Mouse (Mus musculus): Measurements from ENCODE around the gene Rheb.

DNA sequence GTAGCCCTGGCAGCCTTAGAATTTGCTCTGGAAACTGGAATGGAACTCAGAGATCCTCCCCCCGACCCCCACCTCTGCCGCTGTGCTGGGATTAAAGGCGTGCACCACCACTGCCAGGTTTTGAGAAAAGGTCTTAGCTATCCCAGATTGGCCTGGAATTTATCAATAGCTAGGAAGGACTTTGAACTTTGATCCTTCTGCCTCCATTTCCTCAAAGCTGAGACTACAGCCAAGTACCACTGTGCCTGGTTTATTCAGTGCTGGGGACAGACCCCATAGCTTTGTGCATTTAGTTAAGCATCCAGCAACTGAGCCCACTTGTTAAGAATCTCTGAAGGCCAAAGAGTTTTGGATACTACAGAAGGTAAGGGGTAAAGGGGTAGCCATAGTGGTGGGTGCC is 85.5 kb downstream of the Rheb start:
- TF ChIP-seq CTCF (conservative IDR thresholded peaks at IDR 0.05 in 1 of 2, IDR thresholded peaks at IDR 0.05 in 1 of 2; ENCODE audit: low read depth in 2 of 2, low read length in 2 of 2) = no peak
- TF ChIP-seq TCF12 (IDR thresholded peaks at IDR 0.05; ENCODE audit: low read depth, low read length) = no peak
- no peak for TF ChIP-seq MAX (IDR thresholded peaks at IDR 0.05; ENCODE audit: low read length)
- TF ChIP-seq EP300 (IDR thresholded peaks at IDR 0.05; ENCODE audit: low read length) = no peak
- no peak for TF ChIP-seq RCOR1 (conservative IDR thresholded peaks at IDR 0.05; ENCODE audit: low read depth, low read length)
- no peak for TF ChIP-seq TBP (conservative IDR thresholded peaks at IDR 0.05; ENCODE audit: low read depth, low read length)
